Mouse (Mus musculus): ENCODE results near the gene Cmklr1.

Cmklr1 gene

GRCm38 (mm10) chr5:113650035-113650865, at the start of gene Cmklr1:
Gene Cmklr1, minus strand, starts transcription at chr5:113650426.
- 37% methylated on average over 30 of the region's 30 CpGs for WGBS

- WGBS: 39% methylated on average over 5 of the region's 5 CpGs
Measured at GRCm38 (mm10) chr5:113694415-113694814, 44.2 kb upstream of the Cmklr1 start.

GRCm38 (mm10) chr5:113694000-113694399, 43.8 kb upstream of the Cmklr1 start:
- WGBS: 69% methylated on average over 4 of the region's 4 CpGs

GRCm38 (mm10) chr5:113693196-113693755, 43.0 kb upstream of the Cmklr1 start:
- 95% methylated on average over 8 of the region's 8 CpGs for WGBS

- WGBS: 94% methylated on average over 2 of the region's 2 CpGs
Measured at GRCm38 (mm10) chr5:113690866-113691265, 40.6 kb upstream of the Cmklr1 start.

- 41% methylated on average over 15 of the region's 15 CpGs for WGBS
Measured at GRCm38 (mm10) chr5:113690069-113690548, 39.9 kb upstream of the Cmklr1 start.

GRCm38 (mm10) chr5:113687514-113687913, 37.3 kb upstream of the Cmklr1 start:
- WGBS: 86% methylated on average over 5 of the region's 5 CpGs

- 84% methylated on average over 5 of the region's 5 CpGs for WGBS
Measured at GRCm38 (mm10) chr5:113685471-113685870, 35.2 kb upstream of the Cmklr1 start.

- WGBS: 68% methylated on average over 5 of the region's 5 CpGs
Measured at GRCm38 (mm10) chr5:113683246-113683645, 33.0 kb upstream of the Cmklr1 start.

- WGBS: 91% methylated on average over 3 of the region's 3 CpGs
Measured at GRCm38 (mm10) chr5:113682472-113682871, 32.2 kb upstream of the Cmklr1 start.

GRCm38 (mm10) chr5:113681219-113681618, 31.0 kb upstream of the Cmklr1 start:
- WGBS: 78% methylated on average over 14 of the region's 14 CpGs

- 97% methylated on average over 4 of the region's 4 CpGs for WGBS
Measured at GRCm38 (mm10) chr5:113679509-113679908, 29.3 kb upstream of the Cmklr1 start.

- WGBS: 64% methylated on average over 10 of the region's 10 CpGs
Measured at GRCm38 (mm10) chr5:113678743-113679452, 28.7 kb upstream of the Cmklr1 start.

GRCm38 (mm10) chr5:113677541-113677940, 27.3 kb upstream of the Cmklr1 start:
- WGBS: 87% methylated on average over 5 of the region's 7 CpGs

GRCm38 (mm10) chr5:113674851-113675250, 24.6 kb upstream of the Cmklr1 start:
- WGBS: 79% methylated on average over 7 of the region's 7 CpGs

- 46% methylated on average over 7 of the region's 7 CpGs for WGBS
Measured at GRCm38 (mm10) chr5:113672456-113672855, 22.2 kb upstream of the Cmklr1 start.

- WGBS: 75% methylated on average over 6 of the region's 6 CpGs
Measured at GRCm38 (mm10) chr5:113670597-113670996, 20.4 kb upstream of the Cmklr1 start.

- WGBS: 56% methylated on average over 3 of the region's 3 CpGs
Measured at GRCm38 (mm10) chr5:113670110-113670509, 19.9 kb upstream of the Cmklr1 start.

GRCm38 (mm10) chr5:113664629-113665195, 14.5 kb upstream of the Cmklr1 start:
- 80% methylated on average over 12 of the region's 12 CpGs for WGBS

- 95% methylated on average over 6 of the region's 6 CpGs for WGBS
Measured at GRCm38 (mm10) chr5:113664127-113664526, 13.9 kb upstream of the Cmklr1 start.

GRCm38 (mm10) chr5:113660872-113661271, 10.6 kb upstream of the Cmklr1 start:
- 51% methylated on average over 10 of the region's 10 CpGs for WGBS

GRCm38 (mm10) chr5:113654821-113655220, 4.6 kb upstream of the Cmklr1 start:
- WGBS: 63% methylated on average over 12 of the region's 12 CpGs
